Mouse (Mus musculus) midbrain, embryonic 16.5 days (tissue): ENCODE data around the gene Spata46. TPM values are rescaled to one million over a fixed set of nuclear protein-coding genes. Genes with fewer than 3 reads are reported as not detected.

ENCODE experiments used
- ATAC-seq: fragments of 200-750 bp; cut with Nextera tagmentation; 2 replicates; pipeline ENCODE4 v1.8.0; 2017; ENCODE audit warnings: moderate TSS enrichment
- H3K27ac ChIP-seq: fragments of 300-500 bp; sonication (generic); 2 replicates; pipeline ENCODE4 v1.5.1; 2014; ENCODE audit warnings: mild to moderate bottlenecking, low read length, mixed read lengths
- H3K27me3 ChIP-seq: fragments of 300-500 bp; sonication (generic); 2 replicates; pipeline ENCODE4 v1.6.1; 2014; ENCODE audit warnings: low read depth, low read length, mixed read lengths; ENCODE audit not compliant: control insufficient read depth, insufficient read depth
- H3K36me3 ChIP-seq: fragments of 300-500 bp; sonication (generic); 2 replicates; pipeline ENCODE4 v1.6.1; 2014; ENCODE audit warnings: mild to moderate bottlenecking, low read length, moderate library complexity, mixed read lengths; ENCODE audit not compliant: control insufficient read depth, insufficient read depth
- H3K4me1 ChIP-seq: fragments of 300-500 bp; sonication (generic); 2 replicates; pipeline ENCODE4 v1.6.1; 2014; ENCODE audit warnings: mild to moderate bottlenecking, low read length, mixed read lengths; ENCODE audit not compliant: control insufficient read depth, insufficient read depth
- H3K4me2 ChIP-seq: fragments of 300-500 bp; sonication (generic); 2 replicates; pipeline ENCODE4 v1.6.1; 2014; ENCODE audit warnings: mild to moderate bottlenecking, low read length, mixed read lengths
- H3K4me3 ChIP-seq: fragments of 300-500 bp; sonication (generic); 2 replicates; pipeline ENCODE4 v1.5.1; 2014; ENCODE audit warnings: low read depth, mild to moderate bottlenecking, low read length, moderate library complexity, mixed read lengths
- H3K9ac ChIP-seq: fragments of 300-500 bp; sonication (generic); 2 replicates; pipeline ENCODE4 v1.6.1; 2014; ENCODE audit warnings: low read depth, low read length, mixed read lengths
- H3K9me3 ChIP-seq: fragments of 300-500 bp; sonication (generic); replicated peaks from 2 replicates; pipeline ENCODE4 v1.6.1; 2014; ENCODE audit warnings: mild to moderate bottlenecking, low read length, mixed read lengths; ENCODE audit not compliant: control insufficient read depth, poor library complexity, severe bottlenecking
- WGBS: fragments of 180-500 bp; shearing (Covaris S2); extraction: QIAGEN DNeasy Blood & Tissue Kit; methylation state at CpG from one replicate; pipeline ENCODE4 v1.1.7; 2014; 5-methylcytosine and 5-hydroxymethylcytosine counted together
- polyA plus RNA-seq: library from polyadenylated mRNA; unstranded; fragments of >200 nt; fragmentation: Nextera tagmentation; extraction: Ambion mirVana; gene quantifications from 2 replicates; pipeline ENCODE4 v1.2.1, GENCODE M21; 2015

Spata46 gene
- polyA plus RNA-seq: 0.76 and 0.90 TPM in 2 replicates

DNA sequence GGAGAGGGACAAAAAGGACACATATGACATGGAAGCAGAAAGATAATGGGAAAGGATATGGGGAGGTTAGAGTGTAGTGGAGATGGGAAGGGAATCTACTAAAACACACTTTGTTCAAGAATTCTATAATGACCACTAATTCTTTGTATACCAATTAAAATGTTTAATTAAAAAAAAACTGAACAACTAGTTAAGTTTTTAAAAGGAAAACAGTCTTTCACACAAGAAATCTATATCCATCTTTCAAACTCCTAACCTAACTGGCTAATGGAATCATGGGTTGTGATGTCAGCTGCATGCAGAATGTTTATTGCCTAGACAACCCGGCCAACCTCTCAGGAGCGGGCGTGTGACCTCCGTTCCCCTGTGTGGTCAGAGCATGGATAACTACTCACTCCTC is at the start of gene Spata46:
Gene Spata46 (plus strand): TSS at position 301 of the 400 bp plus-strand sequence.
- 86% methylated on average over 4 of the region's 4 CpGs for WGBS
- Histone ChIP-seq H3K4me3 (no peak within 1 kb of the TSS), H3K4me2 (no peak within 1 kb of the TSS), H3K9ac (no peak within 1 kb of the TSS), H3K9me3 (no peaks in the 10 kb centered on the region), H3K36me3 (no peaks in the 10 kb centered on the region), H3K27ac (no peak within 1 kb of the TSS), H3K27me3 (no peaks in the 10 kb centered on the region), H3K4me1 (no peaks in the 10 kb centered on the region)
- no peak for ATAC-seq

DNA sequence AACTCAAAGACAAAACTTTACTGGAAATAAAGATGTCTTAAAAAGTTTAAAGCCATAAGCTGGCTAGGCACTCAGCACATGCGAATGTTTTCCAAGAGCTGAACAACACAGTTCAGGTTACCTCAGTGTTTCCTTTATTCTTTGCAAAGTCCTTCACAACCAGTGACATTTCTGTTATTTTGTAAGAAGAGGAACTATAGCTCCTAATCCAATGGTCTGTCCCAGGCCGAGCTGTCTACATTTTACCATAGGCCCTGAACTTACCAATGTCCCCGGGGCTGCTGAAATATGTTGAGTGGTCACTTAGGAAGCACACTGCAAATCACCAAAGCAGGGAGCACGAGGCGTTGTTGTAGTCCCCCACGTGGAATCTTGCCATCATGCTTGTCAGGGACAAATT is 38.3 kb upstream of the Spata46 start:
- Histone ChIP-seq H3K9me3 (peaks cover 4% of the 10 kb centered on the region; the same call in 1 of the 2 replicates), H3K27me3 (peaks cover 2% of the 10 kb centered on the region; the same call in 1 of the 2 replicates), H3K9ac (no peak overlapping the region), H3K4me2 (no peak overlapping the region), H3K36me3 (no peaks in the 10 kb centered on the region), H3K27ac (no peak overlapping the region), H3K4me3 (no peak overlapping the region), H3K4me1 (no peaks in the 10 kb centered on the region)
- no peak for ATAC-seq
- whole genome bisulfite sequencing: 83% methylated on average over 6 of the region's 6 CpGs

DNA sequence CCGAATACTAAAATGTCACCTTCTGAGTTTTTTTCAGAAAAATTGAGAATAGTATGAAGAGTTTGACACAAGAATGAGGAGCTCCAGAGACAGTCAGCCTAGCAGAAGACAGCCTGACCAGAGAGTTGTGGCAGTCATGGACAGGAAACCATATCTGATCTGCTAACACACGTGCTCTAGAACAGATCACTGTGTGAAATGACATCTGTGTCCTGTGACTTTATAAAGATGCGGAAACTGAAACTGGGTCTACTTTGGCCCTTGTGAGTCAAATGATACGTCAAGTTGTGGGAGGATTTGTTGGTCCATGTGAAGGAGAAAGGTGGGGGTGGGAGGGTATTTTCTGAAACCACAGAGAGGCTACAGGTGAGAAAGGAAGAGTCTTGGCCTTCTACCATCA is 37.9 kb upstream of the Spata46 start:
- 93% methylated on average over 4 of the region's 4 CpGs for WGBS
- no peak overlapping the region for H3K4me3 ChIP-seq
- ATAC-seq: no peak
- H3K27ac ChIP-seq: no peak overlapping the region
- H3K4me1 ChIP-seq: no peaks in the 10 kb centered on the region
- no peaks in the 10 kb centered on the region for H3K36me3 ChIP-seq
- H3K27me3 ChIP-seq: peaks cover 2% of the 10 kb centered on the region; the same call in 1 of the 2 replicates
- H3K9ac ChIP-seq: no peak overlapping the region
- H3K4me2 ChIP-seq: no peak overlapping the region
- H3K9me3 ChIP-seq: peaks cover 4% of the 10 kb centered on the region; the same call in 1 of the 2 replicates

DNA sequence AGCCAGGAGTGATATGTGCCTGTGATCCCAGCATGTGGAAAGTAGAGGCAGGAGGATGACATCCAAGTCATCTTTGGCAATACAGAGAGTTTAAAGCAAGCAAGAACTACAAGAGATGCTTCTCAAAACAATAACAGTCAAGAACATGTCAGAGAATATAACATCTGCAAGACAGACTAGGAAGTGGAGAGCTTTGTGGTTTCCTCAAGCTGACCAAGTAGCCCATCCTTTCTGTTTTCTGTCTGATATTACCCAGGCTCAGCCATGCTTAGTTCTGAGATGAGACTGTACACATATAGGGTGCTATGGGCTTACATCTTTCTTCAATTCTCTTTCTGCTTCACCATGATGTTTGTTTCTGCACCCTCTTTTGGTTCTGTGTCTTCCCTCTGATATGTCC is 35.4 kb upstream of the Spata46 start:
- Histone ChIP-seq H3K4me3 (no peak overlapping the region), H3K27ac (no peak overlapping the region), H3K36me3 (no peaks in the 10 kb centered on the region), H3K27me3 (peaks cover 2% of the 10 kb centered on the region; the same call in 1 of the 2 replicates), H3K4me1 (no peaks in the 10 kb centered on the region), H3K9me3 (no peaks in the 10 kb centered on the region), H3K4me2 (no peak overlapping the region), H3K9ac (no peak overlapping the region)
- no peak for ATAC-seq

DNA sequence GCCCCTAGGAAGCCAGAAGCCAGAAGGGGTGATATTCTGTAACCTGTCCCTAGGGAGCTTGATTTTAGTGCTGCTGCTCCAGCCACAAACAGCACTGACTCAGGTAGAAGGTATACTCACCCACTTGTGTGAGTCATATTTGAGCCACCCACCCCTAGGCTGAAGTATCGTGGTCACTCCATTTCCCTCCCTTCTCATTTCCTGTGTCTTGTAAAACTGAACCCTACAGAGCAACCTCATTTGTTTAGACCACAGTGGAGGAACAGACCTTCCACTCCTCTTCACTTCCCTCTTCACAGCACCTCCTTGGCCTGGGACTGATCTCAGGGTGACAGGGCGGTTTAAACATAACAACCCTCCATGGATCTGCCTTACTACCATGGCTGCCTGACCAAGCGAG is 31.6 kb upstream of the Spata46 start, which contains the start of gene Sh2d1b1:
Gene Sh2d1b1 (plus strand): TSS at position 305 of the 400 bp plus-strand sequence.
- no peak within 1 kb of the TSS for H3K4me2 ChIP-seq
- H3K4me1 ChIP-seq: no peaks in the 10 kb centered on the region
- no peaks in the 10 kb centered on the region for H3K9me3 ChIP-seq
- H3K4me3 ChIP-seq: no peak within 1 kb of the TSS
- no peak within 1 kb of the TSS for H3K27ac ChIP-seq
- WGBS: 91% methylated on average over 2 of the region's 3 CpGs
- ATAC-seq: no peak
- H3K36me3 ChIP-seq: no peaks in the 10 kb centered on the region
- no peak within 1 kb of the TSS for H3K9ac ChIP-seq
- peaks cover 2% of the 10 kb centered on the region; the same call in 1 of the 2 replicates for H3K27me3 ChIP-seq

DNA sequence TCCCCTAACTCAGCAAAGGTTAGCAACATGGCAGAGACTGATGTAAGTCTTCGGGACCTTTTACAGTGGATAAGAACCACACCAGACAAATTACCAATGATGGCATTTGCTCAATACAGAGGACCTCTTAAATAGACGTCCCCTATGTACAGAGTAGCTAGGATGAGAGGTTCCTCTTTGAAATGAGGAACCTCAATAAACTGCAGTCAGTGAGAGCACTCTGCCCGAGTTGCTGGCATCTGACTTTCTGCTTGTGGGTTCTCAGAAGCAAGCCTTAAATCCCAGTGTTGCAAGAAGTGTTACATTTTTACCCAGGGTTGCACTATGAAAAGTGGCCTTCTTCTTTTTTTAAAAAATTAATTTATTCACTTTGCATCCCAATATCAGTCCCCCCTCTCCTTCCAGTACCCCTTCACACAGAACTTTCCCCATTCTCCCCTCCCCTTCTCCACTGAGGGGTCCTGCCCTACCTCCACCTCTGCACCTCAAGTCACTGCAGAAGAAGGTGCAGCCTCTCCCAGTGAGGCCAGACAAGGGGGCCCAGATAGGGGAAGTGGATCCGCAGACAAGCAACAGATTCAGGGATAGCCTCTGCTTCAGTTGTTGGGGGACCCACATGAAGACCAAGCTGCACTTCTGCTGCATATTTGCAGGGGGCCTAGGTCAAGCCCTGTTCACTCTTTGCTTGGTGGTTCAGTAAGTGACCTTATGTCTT is 26.0 kb upstream of the Spata46 start:
- no peak overlapping the region for H3K9ac ChIP-seq
- no peak for ATAC-seq
- WGBS: 90% methylated on average over 4 of the region's 4 CpGs

DNA sequence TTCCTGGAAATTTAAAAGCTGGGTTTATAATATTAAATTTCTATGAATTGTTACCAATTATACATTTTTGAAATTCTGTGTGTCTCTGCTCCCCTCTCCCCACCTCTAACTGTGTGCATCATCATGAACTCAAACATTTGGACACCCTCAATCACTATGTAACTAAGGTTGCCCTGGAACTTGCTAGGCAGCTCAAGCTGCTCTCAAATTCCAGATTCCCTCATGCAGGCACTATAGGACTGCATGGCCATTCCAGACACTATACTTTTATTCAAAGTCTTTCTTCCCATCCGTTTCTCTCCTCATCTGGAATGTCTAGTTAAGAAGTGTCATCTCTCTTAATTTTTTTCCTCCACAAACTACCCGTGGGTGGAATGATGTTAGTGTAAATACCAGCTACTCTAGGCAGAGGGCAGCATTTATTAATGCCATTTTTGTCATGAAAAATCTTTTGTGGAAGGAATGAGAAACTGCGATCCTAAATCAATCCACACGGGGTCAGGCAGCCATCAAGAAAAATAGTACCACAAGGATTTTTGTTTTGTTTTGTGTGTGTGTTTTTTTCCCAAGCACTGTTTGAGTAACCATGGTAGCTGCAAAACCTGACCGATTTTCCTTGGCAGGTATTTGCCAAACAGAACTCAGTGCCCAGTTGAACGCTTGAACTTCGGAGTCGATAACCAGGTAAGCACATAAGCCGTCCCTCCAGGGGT is 16.2 kb upstream of the Spata46 start:
- H3K36me3 ChIP-seq: no peaks in the 10 kb centered on the region
- peak overlapping the region; percentile 27 for H3K4me2 ChIP-seq
- no peaks in the 10 kb centered on the region; the same call in 1 of the 2 replicates for H3K9me3 ChIP-seq
- H3K27ac ChIP-seq: no peak overlapping the region
- no peak overlapping the region for H3K4me3 ChIP-seq
- H3K4me1 ChIP-seq: no peaks in the 10 kb centered on the region
- peak; percentile 83 for ATAC-seq
- no peak overlapping the region for H3K9ac ChIP-seq
- 27% methylated on average over 9 of the region's 9 CpGs for WGBS
- H3K27me3 ChIP-seq: no peaks in the 10 kb centered on the region

More for the DNA sequence above, 26.0 kb upstream of the Spata46 start:
- no peaks in the 10 kb centered on the region for H3K9me3 ChIP-seq
- H3K4me1 ChIP-seq: no peaks in the 10 kb centered on the region
- H3K36me3 ChIP-seq: no peaks in the 10 kb centered on the region
- no peak overlapping the region for H3K4me2 ChIP-seq
- no peak overlapping the region for H3K27ac ChIP-seq
- H3K4me3 ChIP-seq: no peak overlapping the region
- no peaks in the 10 kb centered on the region for H3K27me3 ChIP-seq

DNA sequence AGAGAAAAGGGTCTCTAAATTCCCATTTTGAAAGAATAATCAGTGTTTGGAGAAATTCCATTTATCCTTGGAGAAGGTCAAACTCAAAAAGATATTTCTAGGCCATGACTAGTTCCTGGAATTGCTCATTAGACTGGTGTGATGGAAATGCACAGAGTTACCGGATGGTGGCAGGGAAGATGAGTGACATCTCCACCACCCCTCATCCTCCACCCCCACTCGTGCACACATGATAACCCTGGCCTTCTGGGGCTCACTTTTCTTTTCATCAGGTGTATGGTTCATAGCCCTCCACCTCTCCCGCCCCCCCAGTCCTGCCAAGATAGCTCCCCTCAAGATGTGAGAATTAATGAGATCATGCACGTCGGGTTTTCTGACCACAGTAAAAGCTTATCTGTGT is 15.3 kb upstream of the Spata46 start:
- ATAC-seq: peak; percentile 78
- no peak overlapping the region for H3K4me2 ChIP-seq
- WGBS: 60% methylated on average over 5 of the region's 5 CpGs

More for the DNA sequence above, 15.3 kb upstream of the Spata46 start:
- no peaks in the 10 kb centered on the region; the same call in 1 of the 2 replicates for H3K9me3 ChIP-seq
- no peak overlapping the region for H3K4me3 ChIP-seq
- no peak overlapping the region for H3K27ac ChIP-seq
- no peaks in the 10 kb centered on the region for H3K4me1 ChIP-seq
- H3K27me3 ChIP-seq: no peaks in the 10 kb centered on the region
- no peak overlapping the region for H3K9ac ChIP-seq
- no peaks in the 10 kb centered on the region for H3K36me3 ChIP-seq
